Mouse (Mus musculus): ENCODE measurements around the gene Tacc3.

Gene Tacc3

GRCm38 (mm10) chr5:33655251-33655840 lies 2.6 kb upstream of the Tacc3 start:
- DNase-seq (ENCODE audit: low spot score), result no peak

DNA sequence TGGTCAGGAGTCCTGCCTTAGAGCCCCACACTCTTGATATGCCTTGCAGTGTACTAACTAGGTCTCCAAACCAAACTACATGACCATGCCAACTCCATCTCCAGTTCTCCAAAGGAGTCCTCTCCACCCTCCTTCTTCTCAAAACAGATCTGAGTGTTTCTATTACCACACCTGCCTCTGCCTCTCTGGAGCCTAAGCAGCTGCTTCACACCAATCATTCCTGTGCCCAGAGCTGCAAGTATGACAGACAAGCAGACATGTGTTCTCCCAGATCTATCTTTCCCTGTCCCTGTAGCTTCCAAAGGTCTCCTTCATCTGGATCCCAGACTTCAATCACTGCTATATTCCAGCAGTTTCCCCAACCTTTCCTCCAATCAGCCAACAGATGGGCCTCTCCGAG lies 1.2 kb upstream of the Tacc3 start:
- no peak for DNase-seq (ENCODE audit: low spot score)

DNA sequence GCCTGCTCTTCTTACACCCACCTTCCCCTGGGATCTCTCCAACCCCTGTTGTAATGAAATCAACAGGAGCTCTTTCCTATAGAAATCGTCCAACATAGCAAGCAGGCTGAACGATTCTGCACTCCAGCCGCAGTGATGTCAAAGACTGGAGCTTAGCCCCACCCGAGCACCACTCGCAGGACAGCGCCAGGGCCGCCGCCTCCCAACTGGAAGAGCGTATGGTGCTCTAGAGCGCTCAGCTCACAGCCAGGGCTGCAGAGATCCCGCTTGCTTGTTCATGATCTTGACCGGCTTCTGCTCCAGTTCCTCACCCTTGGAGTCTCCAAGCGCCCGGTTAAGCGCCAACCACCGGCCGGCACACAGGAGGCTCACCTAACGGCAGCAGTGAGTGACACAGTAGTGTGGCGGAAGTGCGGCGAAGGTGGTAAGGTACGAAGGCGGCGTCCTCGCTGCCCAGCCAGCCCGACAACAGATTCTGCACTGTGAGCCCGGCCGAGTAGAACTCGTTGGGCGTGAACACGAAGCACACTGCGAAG lies 609 bp upstream of the Tacc3 start:
- no peak for DNase-seq (ENCODE audit: low spot score)

- DNase-seq (ENCODE audit: low spot score), result no peak
These were observed 729 bp downstream of the Tacc3 start for GRCm38 (mm10) chr5:33658664-33659050.

- DNase-seq (ENCODE audit: low spot score), result no peak
These were observed 10.3 kb downstream of the Tacc3 start for GRCm38 (mm10) chr5:33668223-33668622.

DNA sequence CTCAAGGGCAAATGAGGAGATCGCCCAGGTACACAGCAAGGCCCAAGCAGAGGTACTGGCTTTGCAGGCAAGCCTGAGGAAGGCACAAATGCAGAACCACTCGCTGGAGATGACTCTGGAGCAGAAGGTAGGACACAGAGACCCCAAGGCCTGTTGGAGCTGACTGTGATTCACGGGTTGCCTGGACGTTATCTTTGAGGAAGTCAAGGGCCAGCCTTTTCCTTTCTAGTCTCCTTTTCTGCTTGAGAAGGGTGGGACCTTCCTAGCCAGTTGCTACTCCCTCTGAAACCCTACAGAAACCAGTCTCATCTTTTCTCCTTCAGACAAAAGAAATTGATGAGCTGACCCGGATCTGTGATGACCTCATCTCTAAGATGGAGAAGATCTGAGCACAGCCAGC lies 13.7 kb downstream of the Tacc3 start:
- DNase-seq (ENCODE audit: low spot score), result no peak

DNA sequence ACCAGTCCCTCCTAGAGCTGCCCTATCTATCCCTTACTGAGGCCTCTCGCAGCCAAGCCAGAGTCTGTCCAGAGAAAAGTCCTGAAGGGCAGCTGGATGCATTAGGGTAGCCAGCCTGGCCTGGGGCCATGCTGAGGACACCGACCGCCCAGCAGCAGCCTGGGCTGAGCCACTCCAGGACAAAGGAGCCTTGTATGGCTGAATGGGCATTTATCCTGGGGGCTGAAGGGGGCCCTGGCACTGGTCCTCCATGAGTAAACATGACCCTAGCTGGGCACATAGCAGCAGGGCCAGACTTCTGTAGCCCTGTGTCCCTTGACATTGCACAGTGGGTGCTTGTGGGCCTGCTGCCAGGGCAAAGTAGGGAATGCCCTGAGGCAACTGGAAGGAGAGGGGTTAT lies 16.5 kb downstream of the Tacc3 start:
- DNase-seq (ENCODE audit: low spot score), result no peak

GRCm38 (mm10) chr5:33675964-33676363 lies 18.0 kb downstream of the Tacc3 start:
- DNase-seq (ENCODE audit: low spot score), result no peak

- no peak for DNase-seq (ENCODE audit: low spot score)
These were observed 20.3 kb downstream of the Tacc3 start for GRCm38 (mm10) chr5:33678244-33678643.

- DNase-seq (ENCODE audit: low spot score), result no peak
These were observed 23.1 kb downstream of the Tacc3 start for GRCm38 (mm10) chr5:33681044-33681443.

- no peak for DNase-seq (ENCODE audit: low spot score)
These were observed 23.9 kb downstream of the Tacc3 start for GRCm38 (mm10) chr5:33681611-33682388.

DNA sequence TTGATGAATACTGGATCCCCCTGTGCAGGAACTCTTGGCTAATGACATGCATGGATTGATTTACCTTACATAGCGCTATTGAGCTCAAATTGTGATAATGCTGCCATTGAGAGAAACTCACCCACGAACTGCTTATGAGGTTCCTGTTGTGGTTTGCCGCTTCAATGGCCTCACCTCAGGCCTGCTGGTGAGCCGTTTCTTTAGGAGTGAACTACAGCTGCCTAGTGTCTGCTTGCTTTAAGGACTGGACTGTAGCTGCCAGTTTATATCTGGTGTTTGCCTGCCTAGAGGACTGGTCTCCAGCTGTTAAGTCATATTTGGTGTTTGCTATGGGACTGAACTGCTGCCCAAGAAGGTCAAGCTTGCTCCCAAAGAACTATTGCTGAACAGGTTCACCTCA lies 25.0 kb downstream of the Tacc3 start:
- DNase-seq (ENCODE audit: low spot score), result no peak

- no peak for DNase-seq (ENCODE audit: low spot score)
These were observed 26.1 kb downstream of the Tacc3 start for GRCm38 (mm10) chr5:33683897-33684652.

DNA sequence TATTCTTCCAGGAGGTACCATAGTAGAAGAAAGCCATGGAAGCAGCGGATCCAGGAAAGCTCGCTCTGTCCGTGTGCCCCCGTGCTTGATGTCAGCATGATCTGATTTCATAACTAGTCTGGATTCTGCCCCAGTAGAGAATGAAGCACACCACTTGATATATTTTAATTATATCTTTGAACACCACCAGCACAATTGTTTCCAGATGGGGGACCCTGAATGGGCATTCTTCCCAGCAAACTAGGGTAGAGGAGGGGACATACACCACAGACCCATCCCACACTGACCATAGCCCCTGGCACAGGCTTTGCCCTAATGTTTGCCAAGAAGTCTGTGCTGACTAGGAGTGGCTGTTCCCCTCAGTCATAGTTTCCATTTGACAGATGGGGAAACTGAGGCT lies 27.0 kb downstream of the Tacc3 start:
- no peak for DNase-seq (ENCODE audit: low spot score)

DNA sequence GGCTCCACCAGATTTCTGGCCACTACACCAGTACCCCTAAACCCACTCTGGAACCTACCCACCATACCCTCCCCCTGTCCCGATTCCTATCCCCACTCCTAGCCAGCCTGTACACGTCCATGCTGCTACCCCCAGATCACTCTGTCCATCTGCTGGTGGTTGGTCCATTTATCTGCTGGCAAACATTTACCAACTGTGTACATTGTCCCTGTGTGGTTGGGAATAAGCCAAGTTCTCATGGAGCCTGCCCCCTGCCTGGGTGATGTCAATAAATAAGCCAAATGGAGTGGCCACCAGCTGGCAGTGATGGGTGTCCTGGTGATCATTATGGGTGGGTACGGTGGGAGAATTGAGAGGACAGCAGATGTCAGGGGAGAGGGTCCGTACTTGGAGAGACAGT lies 29.2 kb downstream of the Tacc3 start:
- DNase-seq (ENCODE audit: low spot score), result no peak

DNA sequence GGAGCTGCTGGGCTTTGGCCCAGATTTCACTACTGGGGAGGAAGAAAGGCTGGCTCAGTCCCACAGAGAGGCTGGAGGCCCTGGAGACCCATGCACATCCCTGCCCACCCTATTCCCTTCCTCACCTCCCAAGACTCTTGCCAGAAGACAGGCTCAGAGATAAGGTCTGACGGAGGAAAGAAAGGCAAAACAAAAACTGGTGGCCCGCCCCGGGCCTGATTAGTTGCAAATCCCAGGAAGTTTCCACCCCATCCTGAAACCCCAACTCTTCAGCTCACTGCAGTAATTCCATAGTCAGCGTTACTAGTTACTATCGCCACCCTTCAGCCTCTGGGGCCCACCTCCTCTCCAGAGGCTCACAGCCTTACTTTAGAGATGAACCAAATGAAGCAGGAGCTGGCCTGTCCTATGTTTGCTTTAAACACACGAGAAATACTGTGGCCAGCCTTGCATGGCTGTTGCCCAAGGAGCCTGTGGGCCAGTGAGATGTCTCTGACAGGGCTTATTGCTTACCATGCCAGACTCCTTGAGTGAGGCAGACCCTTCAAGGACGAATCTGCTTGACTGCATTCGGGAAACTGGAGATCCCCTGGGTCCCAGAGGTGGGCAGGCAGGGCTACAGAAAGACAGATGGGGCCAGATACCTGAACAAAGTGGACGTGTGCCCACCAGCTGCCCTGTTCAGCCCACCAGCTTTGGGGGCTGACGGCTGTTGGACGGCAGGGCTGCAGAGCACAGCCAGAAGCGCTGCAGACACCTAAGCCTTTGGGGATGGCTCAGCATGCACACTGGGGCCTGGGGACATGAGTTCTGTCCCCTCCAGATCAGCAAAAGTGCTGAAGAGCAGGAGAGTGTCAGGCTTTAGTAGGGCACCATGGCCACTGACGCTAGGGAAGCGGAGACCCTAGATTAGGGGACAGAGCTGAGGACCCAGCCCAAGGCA lies 30.6 kb downstream of the Tacc3 start:
- DNase-seq (ENCODE audit: low spot score), result no peak

GRCm38 (mm10) chr5:33689221-33689844 lies 31.4 kb downstream of the Tacc3 start:
- DNase-seq (ENCODE audit: low spot score), result no peak

- no peak for DNase-seq (ENCODE audit: low spot score)
These were observed 32.1 kb downstream of the Tacc3 start for GRCm38 (mm10) chr5:33689852-33690645.

DNA sequence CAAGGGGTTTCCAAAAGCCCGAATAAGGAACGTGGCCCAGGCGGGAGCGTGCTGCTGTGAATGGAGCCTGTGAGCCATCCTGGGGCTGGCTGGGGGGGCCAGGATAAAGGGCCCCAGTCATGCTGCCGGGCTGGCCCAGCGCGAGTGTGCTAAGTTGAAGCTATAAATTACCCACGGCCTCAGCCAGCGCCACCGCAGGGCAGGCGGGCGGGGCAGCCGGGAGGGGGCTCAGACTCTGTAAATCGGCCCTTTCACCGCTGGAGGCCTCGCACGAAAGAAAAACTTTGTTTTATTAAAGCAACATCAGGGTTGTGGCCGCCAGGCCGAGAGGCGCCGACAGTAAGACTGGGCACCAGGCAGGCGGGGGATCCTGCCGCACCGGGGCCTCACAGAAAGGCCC lies 34.5 kb downstream of the Tacc3 start:
- no peak for DNase-seq (ENCODE audit: low spot score)

DNA sequence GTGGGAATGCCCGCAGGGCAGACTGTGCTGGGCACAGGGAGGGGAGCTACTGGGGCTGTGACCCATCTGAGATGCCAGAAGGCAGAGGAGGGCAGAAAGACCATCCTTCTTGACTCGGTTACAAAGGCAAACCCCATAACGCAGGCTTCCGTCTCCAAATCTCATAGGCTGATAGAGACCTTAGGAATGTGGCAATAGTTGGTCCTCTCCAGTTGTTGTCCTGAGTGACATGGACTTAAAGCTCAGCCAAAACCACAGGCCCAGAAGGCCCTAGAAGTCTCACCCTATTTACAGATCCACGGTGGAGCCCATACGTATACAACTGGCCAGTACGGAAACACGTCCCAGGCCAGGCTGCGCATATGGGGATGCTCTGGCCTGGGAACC lies 36.5 kb downstream of the Tacc3 start:
- no peak for DNase-seq (ENCODE audit: low spot score)

Data from spleen, adult 12 weeks (tissue).